ENCODE assay signal across 7 mouse cellular contexts in genomic region chr10:21998503-21999180, GRCm38 (mm10).
DNase-seq lines count a peak whose midpoint lies in the region; ATAC-seq and TF ChIP-seq lines count a peak whose summit lies in the region.

No protein-coding gene starts in this region.

- no peaks in the 10 kb centered on the region for H3K9me3 ChIP-seq in embryonic facial prominence, embryonic 12.5 days
- no peaks in the 10 kb centered on the region for H3K9me3 ChIP-seq in intestine, embryonic 16.5 days (ENCODE audit: control insufficient read depth, low read length)

- TF ChIP-seq CTCF in lung, adult 2 months (IDR thresholded peaks at IDR 0.05; ENCODE audit: insufficient read depth, low read length), result no peak

- peak overlapping the region; percentile 23 for H3K4me2 ChIP-seq in embryonic facial prominence, embryonic 12.5 days (replicated peaks)
- no peak overlapping the region for H3K4me2 ChIP-seq in intestine, embryonic 16.5 days (ENCODE audit: low read depth, low read length)
- peak overlapping the region; percentile 94 for H3K4me2 ChIP-seq in myocyte (ENCODE audit: low read depth)

- H3K9ac ChIP-seq in embryonic facial prominence, embryonic 12.5 days, result no peak overlapping the region
- H3K9ac ChIP-seq in intestine, embryonic 16.5 days (ENCODE audit: low read depth, low read length), result no peak overlapping the region

- H3K4me3 ChIP-seq in lung, adult 2 months (replicated peaks; ENCODE audit: extremely low read depth, low read depth, low read length), result peak overlapping the region; percentile 50
- H3K4me3 ChIP-seq in embryonic facial prominence, embryonic 12.5 days, result 0 out of 2 replicates have a peak overlapping the region, but pooled peaks have one; percentile 3
- H3K4me3 ChIP-seq in intestine, embryonic 16.5 days (ENCODE audit: low read length), result peak overlapping the region; percentile 17
- no peak overlapping the region for H3K4me3 ChIP-seq in myocyte

- WGBS in lung, adult 2 months, result 57% methylated on average over 28 of the region's 28 CpGs
- 89% methylated on average over 28 of the region's 28 CpGs for WGBS in embryonic facial prominence, embryonic 12.5 days
- 82% methylated on average over 28 of the region's 28 CpGs for WGBS in intestine, embryonic 16.5 days

- H3ac ChIP-seq in myocyte (ENCODE audit: control insufficient read depth, insufficient read length), result no peak overlapping the region

- H3K36me3 ChIP-seq in embryonic facial prominence, embryonic 12.5 days, result peaks cover 6% of the 10 kb centered on the region; the same call in 1 of the 2 replicates
- no peaks in the 10 kb centered on the region for H3K36me3 ChIP-seq in intestine, embryonic 16.5 days (ENCODE audit: control insufficient read depth, insufficient read depth, low read length)
- peaks cover 35% of the 10 kb centered on the region for H3K36me3 ChIP-seq in myocyte (ENCODE audit: control insufficient read depth, insufficient read depth)

- DNase-seq in lung, adult 2 months, result no peak
- DNase-seq in lung, postnatal 10 days, result no peak
- no peak for DNase-seq in embryo, embryonic 10.5 days (ENCODE audit: low spot score)
- no peak for DNase-seq in adrenal gland, postnatal 10 days

- no peak for ATAC-seq in embryonic facial prominence, embryonic 12.5 days (ENCODE audit: insufficient number of reproducible peaks, insufficient read depth, low FRiP score, low TSS enrichment)
- ATAC-seq in intestine, embryonic 16.5 days, result no peak

- no peaks in the 10 kb centered on the region for H3K4me1 ChIP-seq in lung, adult 2 months (ENCODE audit: control insufficient read depth, insufficient read depth, low read length)
- H3K4me1 ChIP-seq in embryonic facial prominence, embryonic 12.5 days, result peaks cover 4% of the 10 kb centered on the region; the same call in 1 of the 2 replicates
- H3K4me1 ChIP-seq in intestine, embryonic 16.5 days (ENCODE audit: control insufficient read depth, insufficient read depth, low read length), result no peaks in the 10 kb centered on the region

- no peaks in the 10 kb centered on the region for H3K27me3 ChIP-seq in embryonic facial prominence, embryonic 12.5 days
- no peaks in the 10 kb centered on the region for H3K27me3 ChIP-seq in intestine, embryonic 16.5 days (replicated peaks; ENCODE audit: control insufficient read depth, insufficient read depth, low read length)
- H3K27me3 ChIP-seq in myocyte (ENCODE audit: control insufficient read depth, insufficient read depth, insufficient read length), result no peaks in the 10 kb centered on the region

- peaks cover 16% of the 10 kb centered on the region for H3K79me2 ChIP-seq in myocyte (ENCODE audit: control insufficient read depth, insufficient read depth)

- TF ChIP-seq POLR2A in lung, adult 2 months (IDR thresholded peaks at IDR 0.05; ENCODE audit: borderline replicate concordance, extremely low read depth, low read depth, low read length), result peak; percentile 30; the same call in 1 of the 2 replicates
- TF ChIP-seq POLR2A in myocyte (IDR thresholded peaks at IDR 0.05; ENCODE audit: insufficient read length, low read depth), result no peak

- no peak overlapping the region for H3K27ac ChIP-seq in embryonic facial prominence, embryonic 12.5 days
- no peak overlapping the region for H3K27ac ChIP-seq in intestine, embryonic 16.5 days (ENCODE audit: low read length)

TF ChIP-seq in myocyte, 11 proteins besides CTCF, POLR2A, EP300 and RAD21:
- TF ChIP-seq TCF3 (IDR thresholded peaks at IDR 0.05; ENCODE audit: insufficient read length, low read depth) (no peak), TCF12 (IDR thresholded peaks at IDR 0.05; ENCODE audit: insufficient read depth, poor library complexity, severe bottlenecking) (no peak), MAX (IDR thresholded peaks at IDR 0.05; ENCODE audit: low read depth) (no peak), SRF (IDR thresholded peaks at IDR 0.05; ENCODE audit: control insufficient read depth, insufficient read length, low read depth) (no peak), POLR2AphosphoS2 (IDR thresholded peaks at IDR 0.05; ENCODE audit: insufficient read length, low read depth) (no peak), REST (IDR thresholded peaks at IDR 0.05; ENCODE audit: insufficient read depth, insufficient read length) (no peak), USF1 (IDR thresholded peaks at IDR 0.05; ENCODE audit: low read depth) (no peak), CEBPB (IDR thresholded peaks at IDR 0.05; ENCODE audit: insufficient read depth, poor library complexity, severe bottlenecking) (no peak), E2F4 (IDR thresholded peaks at IDR 0.05; ENCODE audit: insufficient read depth) (no peak), MYOD1 (IDR thresholded peaks at IDR 0.05; ENCODE audit: control insufficient read depth in 1 of 3, insufficient read length in 2 of 3, low read depth in 2 of 3) (no peak), MYOG (IDR thresholded peaks at IDR 0.05; ENCODE audit: control insufficient read depth in 1 of 3, insufficient read depth in 1 of 3, insufficient read length in 2 of 3, low read depth in 2 of 3) (no peak)
